Mouse (Mus musculus): ENCODE measurements around the gene Smco3. TPM values are rescaled to one million over a fixed set of nuclear protein-coding genes. Genes with fewer than 3 reads are reported as not detected.

The Smco3 gene
- polyA plus RNA-seq, 1 experiment from 2014 or later: not detected

GRCm38 (mm10) chr6:136807395-136808013 is 27.7 kb downstream of the Smco3 start:
- H3K27me3 ChIP-seq (ENCODE audit: insufficient read depth, low read length): no peaks in the 10 kb centered on the region
- peak overlapping the region; percentile 28 for H3K9ac ChIP-seq (replicated peaks)
- DNase-seq (peak; percentile 25), ATAC-seq (no peak)
- H3K4me1 ChIP-seq (ENCODE audit: insufficient read depth): peaks cover 32% of the 10 kb centered on the region
- peak overlapping the region; percentile 91 for H3K4me3 ChIP-seq (ENCODE audit: low read depth, low read length)
- 49% methylated on average over 18 of the region's 18 CpGs for WGBS (ENCODE audit: insufficient replicate concordance)
- H3K9me3 ChIP-seq (ENCODE audit: low read length): no peaks in the 10 kb centered on the region
- peak overlapping the region; percentile 78 for H3K27ac ChIP-seq (ENCODE audit: low read depth)
- peak overlapping the region; percentile 70 for H3K4me2 ChIP-seq (ENCODE audit: low read depth, low read length)
- H3K36me3 ChIP-seq (replicated peaks; ENCODE audit: insufficient read depth, low read length): peaks cover 8% of the 10 kb centered on the region; the same call in 1 of the 2 replicates
- no peak for TF ChIP-seq CTCF (IDR thresholded peaks at IDR 0.05; ENCODE audit: low read depth)
- no peak for TF ChIP-seq EP300 (IDR thresholded peaks at IDR 0.05; ENCODE audit: low read depth)

- peaks cover 5% of the 10 kb centered on the region; the same call in 1 of the 2 replicates for H3K36me3 ChIP-seq (replicated peaks; ENCODE audit: insufficient read depth, low read length)
- DNase-seq: no peak
- 0 out of 2 replicates have a peak overlapping the region, but pooled peaks have one; percentile 28 for H3K9ac ChIP-seq (replicated peaks)
- ATAC-seq: no peak
- H3K4me3 ChIP-seq (ENCODE audit: low read depth, low read length): peak overlapping the region; percentile 91; the same call in 1 of the 2 replicates
- 80% methylated on average over 5 of the region's 5 CpGs for WGBS (ENCODE audit: insufficient replicate concordance)
- H3K4me1 ChIP-seq (ENCODE audit: insufficient read depth): peaks cover 32% of the 10 kb centered on the region
- H3K4me2 ChIP-seq (ENCODE audit: low read depth, low read length): peak overlapping the region; percentile 70
- no peaks in the 10 kb centered on the region for H3K9me3 ChIP-seq (ENCODE audit: low read length)
- TF ChIP-seq EP300 (IDR thresholded peaks at IDR 0.05; ENCODE audit: low read depth) (no peak), CTCF (IDR thresholded peaks at IDR 0.05; ENCODE audit: low read depth) (no peak)
- H3K27me3 ChIP-seq (ENCODE audit: insufficient read depth, low read length): no peaks in the 10 kb centered on the region
- H3K27ac ChIP-seq (ENCODE audit: low read depth): 0 out of 2 replicates have a peak overlapping the region, but pooled peaks have one; percentile 78
Observed at GRCm38 (mm10) chr6:136806819-136807218, 28.4 kb downstream of the Smco3 start.

- Histone ChIP-seq H3K4me2 (ENCODE audit: low read depth, low read length) (peak overlapping the region; percentile 87), H3K9ac (replicated peaks) (no peak overlapping the region; the same call in none of the 2 replicates), H3K27ac (ENCODE audit: low read depth) (peak overlapping the region; percentile 100)
Observed at GRCm38 (mm10) chr6:136805409-136805775, 29.9 kb downstream of the Smco3 start.

GRCm38 (mm10) chr6:136804705-136805408 is 30.4 kb downstream of the Smco3 start:
- Histone ChIP-seq H3K4me1 (ENCODE audit: insufficient read depth) (peaks cover 25% of the 10 kb centered on the region), H3K27me3 (ENCODE audit: insufficient read depth, low read length) (no peaks in the 10 kb centered on the region), H3K4me2 (ENCODE audit: low read depth, low read length) (peak overlapping the region; percentile 87), H3K9me3 (ENCODE audit: low read length) (no peaks in the 10 kb centered on the region), H3K4me3 (ENCODE audit: low read depth, low read length) (peak overlapping the region; percentile 77), H3K9ac (replicated peaks) (peak overlapping the region; percentile 91), H3K36me3 (replicated peaks; ENCODE audit: insufficient read depth, low read length) (no peaks in the 10 kb centered on the region), H3K27ac (ENCODE audit: low read depth) (peak overlapping the region; percentile 100)
- TF ChIP-seq CTCF (IDR thresholded peaks at IDR 0.05; ENCODE audit: low read depth) (no peak), EP300 (IDR thresholded peaks at IDR 0.05; ENCODE audit: low read depth) (no peak)
- DNase-seq: peak; percentile 32
- ATAC-seq: no peak
- WGBS (ENCODE audit: insufficient replicate concordance): 13% methylated on average over 9 of the region's 9 CpGs

More at GRCm38 (mm10) chr6:136805409-136805775, 29.9 kb downstream of the Smco3 start:
- WGBS (ENCODE audit: insufficient replicate concordance): 71% methylated on average over 1 of the region's 1 CpGs
- peaks cover 31% of the 10 kb centered on the region for H3K4me1 ChIP-seq (ENCODE audit: insufficient read depth)
- H3K36me3 ChIP-seq (replicated peaks; ENCODE audit: insufficient read depth, low read length): peaks cover under 1% of the 10 kb centered on the region; the same call in 1 of the 2 replicates
- H3K4me3 ChIP-seq (ENCODE audit: low read depth, low read length): peak overlapping the region; percentile 77; the same call in 1 of the 2 replicates
- ATAC-seq (no peak), DNase-seq (no peak)
- H3K27me3 ChIP-seq (ENCODE audit: insufficient read depth, low read length): no peaks in the 10 kb centered on the region
- no peaks in the 10 kb centered on the region for H3K9me3 ChIP-seq (ENCODE audit: low read length)
- no peak for TF ChIP-seq CTCF (IDR thresholded peaks at IDR 0.05; ENCODE audit: low read depth)

GRCm38 (mm10) chr6:136803739-136804633 is 31.3 kb downstream of the Smco3 start, which contains the start of gene Hist4h4:
Gene Hist4h4, minus strand, starts transcription at chr6:136804415.
- 2% methylated on average over 50 of the region's 50 CpGs for WGBS (ENCODE audit: insufficient replicate concordance)
- TF ChIP-seq EP300 (IDR thresholded peaks at IDR 0.05; ENCODE audit: low read depth) (peak; percentile 89), CTCF (IDR thresholded peaks at IDR 0.05; ENCODE audit: low read depth) (no peak)
- H3K4me1 ChIP-seq (ENCODE audit: insufficient read depth): peaks cover 21% of the 10 kb centered on the region
- H3K27me3 ChIP-seq (ENCODE audit: insufficient read depth, low read length): no peaks in the 10 kb centered on the region
- H3K9me3 ChIP-seq (ENCODE audit: low read length): no peaks in the 10 kb centered on the region
- H3K4me3 ChIP-seq (ENCODE audit: low read depth, low read length): peak within 1 kb of the TSS; percentile 77
- H3K9ac ChIP-seq (replicated peaks): peak within 1 kb of the TSS; percentile 91
- peak within 1 kb of the TSS; percentile 100 for H3K27ac ChIP-seq (ENCODE audit: low read depth)
- no peaks in the 10 kb centered on the region for H3K36me3 ChIP-seq (replicated peaks; ENCODE audit: insufficient read depth, low read length)
- H3K4me2 ChIP-seq (ENCODE audit: low read depth, low read length): peak within 1 kb of the TSS; percentile 87
- peak; percentile 93 for DNase-seq
- ATAC-seq: peak; percentile 57

Data from liver, postnatal 0 days (tissue).